Mouse (Mus musculus) gastrocnemius, postnatal 10 days (tissue): ENCODE measurements around the gene Ranbp17. TPM values are rescaled to one million over a fixed set of nuclear protein-coding genes. Genes with fewer than 3 reads are reported as not detected.
"Not testable (repeated sequence)": the region's sequence is repeated elsewhere in the genome, so short reads cannot be mapped to it uniquely, and the experiment has no call there.

Source experiments
- DNase-seq: peaks from one replicate; pipeline ENCODE4 v3.0.0; 2021; ENCODE audit warnings: mixed read lengths
- long read RNA-seq, 2 experiments: library from polyadenylated mRNA; stranded (forward); transcript quantifications; one replicate each; pipeline ENCODE4 v2.0.0; 2021
- total RNA-seq, 2 experiments: library from RNA; stranded (reverse); gene quantifications; 2 replicates each; pipeline ENCODE4 v1.2.3; 2021

Ranbp17 gene
- 1 to 10 TPM; 1.9 to 2.8 TPM for total RNA-seq
- long read RNA-seq, experiment 1, full-length matches to known transcripts: 3 of 4 reads
- long read RNA-seq, experiment 1, partial matches to known transcripts: 0 of 4 reads
- long read RNA-seq, experiment 1, other reads (novel, unspliced or antisense): 1 of 4 reads
- long read RNA-seq, experiment 2, partial matches to known transcripts: 0 of 1 reads
- long read RNA-seq, experiment 2, other reads (novel, unspliced or antisense): 1 of 1 reads

GRCm38 (mm10) chr11:33513376-33513991 is at the start of gene Ranbp17:
Gene Ranbp17, minus strand, starts transcription at chr11:33513746.
- peak; percentile 59 for DNase-seq

DNA sequence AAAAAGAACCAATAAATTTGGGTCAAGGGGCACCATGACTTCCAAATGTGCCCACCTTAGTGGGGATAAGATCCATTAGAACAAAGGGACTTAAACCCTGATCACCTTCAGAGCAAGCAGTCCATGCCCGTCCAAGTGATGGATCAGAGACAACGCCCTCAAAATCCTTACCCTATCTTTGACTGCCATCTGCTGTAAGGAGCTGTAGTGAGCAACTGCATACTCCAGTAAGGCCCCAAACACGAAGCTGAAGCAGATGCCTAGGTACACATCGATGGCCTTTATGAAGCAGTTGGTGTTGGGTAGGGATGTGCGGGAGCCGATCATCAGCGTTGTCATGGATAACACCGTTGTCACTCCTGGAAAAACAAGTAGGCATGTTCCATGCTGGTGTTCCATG is 40.6 kb upstream of the Ranbp17 start:
- DNase-seq: no peak

- no peak for DNase-seq
Observed at GRCm38 (mm10) chr11:33550861-33551560, 37.5 kb upstream of the Ranbp17 start.

GRCm38 (mm10) chr11:33547386-33547785 is 33.8 kb upstream of the Ranbp17 start:
- peak; percentile 31 for DNase-seq

- DNase-seq: no peak
Observed at GRCm38 (mm10) chr11:33544945-33545344, 31.4 kb upstream of the Ranbp17 start.

GRCm38 (mm10) chr11:33544121-33544520 is 30.6 kb upstream of the Ranbp17 start:
- DNase-seq: no peak

- no peak for DNase-seq
Observed at GRCm38 (mm10) chr11:33537390-33538125, 24.0 kb upstream of the Ranbp17 start.

- DNase-seq: no peak
Observed at GRCm38 (mm10) chr11:33536636-33537035, 23.1 kb upstream of the Ranbp17 start.

- no peak for DNase-seq
Observed at GRCm38 (mm10) chr11:33534541-33534940, 21.0 kb upstream of the Ranbp17 start.

GRCm38 (mm10) chr11:33533577-33533976 is 20.0 kb upstream of the Ranbp17 start:
- DNase-seq: no peak

DNA sequence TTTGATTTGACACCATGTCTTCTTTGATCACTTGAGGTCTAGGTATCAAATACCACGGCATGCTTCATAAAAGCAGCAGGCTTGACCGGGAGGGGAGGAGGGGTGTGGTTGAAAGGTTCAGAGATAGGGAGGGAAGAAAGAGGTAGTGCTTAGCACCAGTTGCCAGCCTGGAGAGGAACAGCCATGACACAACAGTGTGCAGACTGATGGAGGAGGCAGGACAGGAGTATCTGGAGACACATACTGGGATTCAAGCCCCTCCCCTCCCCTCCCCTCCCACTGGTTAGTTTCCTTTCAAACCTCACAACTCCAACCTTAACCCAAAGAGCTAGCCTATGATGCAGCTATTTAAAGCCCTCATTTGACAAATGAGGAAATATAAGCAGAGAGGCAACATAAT is 16.0 kb upstream of the Ranbp17 start:
- no peak for DNase-seq

GRCm38 (mm10) chr11:33512854-33513375 is 631 bp downstream of the Ranbp17 start:
- DNase-seq: peak; percentile 67

- no peak for DNase-seq
Observed at GRCm38 (mm10) chr11:33509401-33509800, 4.1 kb downstream of the Ranbp17 start.

- no peak for DNase-seq
Observed at GRCm38 (mm10) chr11:33485746-33486145, 27.8 kb downstream of the Ranbp17 start.

DNA sequence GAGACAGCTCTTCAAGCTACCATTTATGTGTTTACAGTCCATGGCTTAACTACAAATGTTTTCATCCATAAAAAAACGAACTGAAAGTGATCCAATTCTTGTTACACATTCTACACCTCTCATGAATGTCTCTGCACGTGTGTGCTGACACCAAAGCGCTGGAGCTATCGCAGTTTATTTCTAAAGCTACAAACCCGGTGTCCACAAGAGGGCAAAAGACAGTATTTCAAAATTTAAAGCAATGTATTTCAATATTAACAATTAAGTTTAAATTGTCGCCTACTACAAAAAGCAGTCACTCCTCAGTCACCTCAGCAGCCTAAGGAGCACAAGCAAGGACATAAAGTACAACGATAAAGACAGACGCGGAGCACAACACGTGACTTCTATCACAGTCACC is 33.1 kb downstream of the Ranbp17 start:
- no peak for DNase-seq

DNA sequence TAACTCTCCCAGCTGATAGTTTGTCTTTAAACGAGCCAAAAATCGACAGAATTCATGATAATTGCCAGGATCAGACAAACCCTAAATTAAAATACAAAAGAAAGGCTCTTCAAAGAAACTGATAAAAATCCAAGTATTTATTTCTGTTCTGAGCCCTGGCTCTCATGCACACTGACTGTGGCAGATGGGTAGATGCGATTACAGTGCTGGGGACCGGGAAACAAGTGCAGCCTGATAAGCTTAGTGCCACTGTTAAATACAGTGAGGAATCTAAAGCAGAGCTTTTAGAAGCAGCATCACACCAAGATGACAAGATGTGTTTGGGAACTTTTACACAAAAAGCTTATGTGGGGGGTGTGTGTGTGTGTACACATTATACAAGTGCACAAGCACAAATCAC is 34.3 kb downstream of the Ranbp17 start:
- DNase-seq: no peak

DNA sequence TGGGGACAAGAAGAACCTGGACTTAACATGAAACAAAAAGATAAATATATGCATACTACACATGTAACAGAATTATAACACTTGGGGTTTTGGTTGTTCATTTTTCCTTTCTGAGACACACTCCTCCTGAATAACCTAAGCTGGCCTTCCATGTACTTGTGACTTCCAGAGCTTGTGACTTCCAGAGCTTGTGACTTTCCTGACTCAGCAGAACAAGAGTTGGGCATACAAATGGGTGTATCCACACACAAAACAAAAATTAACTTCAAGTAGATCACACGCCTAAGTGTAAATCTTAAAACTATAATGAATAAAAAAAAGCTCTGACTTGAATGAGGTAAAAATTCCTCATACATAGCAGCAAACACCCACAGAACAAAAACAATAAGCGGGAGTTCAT is 36.9 kb downstream of the Ranbp17 start:
- DNase-seq: no peak

GRCm38 (mm10) chr11:33461172-33461571 is 52.4 kb downstream of the Ranbp17 start:
- no peak for DNase-seq

DNA sequence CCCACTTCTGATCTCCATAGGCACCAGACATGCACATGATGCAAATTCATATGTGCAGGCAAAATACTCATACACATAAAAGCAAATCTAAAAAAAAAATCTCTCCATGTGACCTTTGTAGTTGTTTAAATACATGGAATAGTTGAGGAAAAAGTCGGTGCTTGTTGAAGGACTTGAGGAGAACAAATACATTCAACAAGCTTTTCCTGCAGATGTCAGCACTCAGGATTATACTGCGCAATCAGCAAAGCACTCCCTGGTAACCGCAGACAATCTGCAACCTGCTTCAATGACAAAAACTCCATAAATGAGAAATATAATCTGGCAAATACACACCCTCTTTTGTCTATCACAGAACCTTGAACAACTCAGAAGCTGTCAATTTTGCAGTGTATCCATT is 59.5 kb downstream of the Ranbp17 start:
- no peak for DNase-seq

DNA sequence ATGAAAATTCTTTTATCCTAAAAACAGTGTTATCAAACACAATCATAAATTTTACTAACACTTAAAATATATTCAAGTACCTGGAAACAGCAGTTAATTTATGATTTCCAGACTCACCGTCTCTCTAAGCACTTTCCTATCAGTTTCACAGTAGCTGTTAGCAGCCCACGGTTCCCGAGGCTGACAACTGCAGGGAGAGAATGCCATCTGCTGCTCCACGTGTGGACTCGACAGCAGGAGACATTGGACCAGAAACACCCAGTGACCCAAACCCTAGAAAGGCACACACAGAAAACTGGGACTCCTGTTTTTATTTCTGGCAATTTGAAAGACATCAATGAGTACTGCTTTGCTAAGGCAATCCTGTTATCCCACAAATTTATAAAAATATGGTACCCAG is 79.7 kb downstream of the Ranbp17 start:
- DNase-seq: no peak

- DNase-seq: not testable (repeated sequence)
Observed at GRCm38 (mm10) chr11:33428238-33428637, 85.3 kb downstream of the Ranbp17 start.

GRCm38 (mm10) chr11:33427789-33428188 is 85.8 kb downstream of the Ranbp17 start:
- DNase-seq: not testable (repeated sequence)

- no peak for DNase-seq
Observed at GRCm38 (mm10) chr11:33422226-33422625, 91.3 kb downstream of the Ranbp17 start.
